Mouse (Mus musculus): ENCODE results near the gene Taok1. TPM values are rescaled to one million over a fixed set of nuclear protein-coding genes. Genes with fewer than 3 reads are reported as not detected.
A peak's percentile ranks its signal among the peaks of the same experiment; 100 is the strongest.

The Taok1 gene
- polyA plus RNA-seq, 1 experiment from 2014 or later, result 3.6 TPM

- peak overlapping the region; percentile 3; the same call in 1 of the 2 replicates for H3K4me2 ChIP-seq (ENCODE audit: low read depth, low read length)
- H3K9me3 ChIP-seq (replicated peaks; ENCODE audit: control insufficient read depth, low read length), result no peaks in the 10 kb centered on the region
- H3K36me3 ChIP-seq (ENCODE audit: control insufficient read depth, insufficient read depth), result no peaks in the 10 kb centered on the region
- WGBS (ENCODE audit: insufficient replicate concordance), result 36% methylated on average over 5 of the region's 5 CpGs
- 0 out of 2 replicates have a peak, but pooled peaks have one; percentile 45 for ATAC-seq (ENCODE audit: low read depth)
- H3K9ac ChIP-seq (ENCODE audit: low read depth, low read length), result peak overlapping the region; percentile 6; the same call in 1 of the 2 replicates
- peak overlapping the region; percentile 47 for H3K27ac ChIP-seq (ENCODE audit: low read length)
- H3K4me3 ChIP-seq (ENCODE audit: low read depth, low read length), result no peak overlapping the region
- peaks cover 37% of the 10 kb centered on the region for H3K4me1 ChIP-seq (ENCODE audit: control insufficient read depth, low read depth, low read length)
- peaks cover 10% of the 10 kb centered on the region for H3K27me3 ChIP-seq (ENCODE audit: control insufficient read depth, insufficient read depth, low read depth, low read length)
Measured at GRCm38 (mm10) chr11:77626596-77627535, 19.3 kb upstream of the Taok1 start.

- H3K27me3 ChIP-seq (ENCODE audit: control insufficient read depth, insufficient read depth, low read depth, low read length), result peaks cover 10% of the 10 kb centered on the region
- H3K9me3 ChIP-seq (replicated peaks; ENCODE audit: control insufficient read depth, low read length), result no peaks in the 10 kb centered on the region
- H3K4me1 ChIP-seq (ENCODE audit: control insufficient read depth, low read depth, low read length), result peaks cover 36% of the 10 kb centered on the region
- peak overlapping the region; percentile 10; the same call in 1 of the 2 replicates for H3K9ac ChIP-seq (ENCODE audit: low read depth, low read length)
- ATAC-seq (ENCODE audit: low read depth), result no peak
- no peaks in the 10 kb centered on the region for H3K36me3 ChIP-seq (ENCODE audit: control insufficient read depth, insufficient read depth)
- H3K4me2 ChIP-seq (ENCODE audit: low read depth, low read length), result peak overlapping the region; percentile 60
- H3K27ac ChIP-seq (ENCODE audit: low read length), result no peak overlapping the region
- WGBS (ENCODE audit: insufficient replicate concordance), result 15% methylated on average over 11 of the region's 11 CpGs
- H3K4me3 ChIP-seq (ENCODE audit: low read depth, low read length), result peak overlapping the region; percentile 34
Measured at GRCm38 (mm10) chr11:77625061-77625855, 17.6 kb upstream of the Taok1 start.

- no peak for ATAC-seq (ENCODE audit: low read depth)
- 3% methylated on average over 17 of the region's 17 CpGs for WGBS (ENCODE audit: insufficient replicate concordance)
- Histone ChIP-seq H3K27me3 (ENCODE audit: control insufficient read depth, insufficient read depth, low read depth, low read length) (peaks cover 10% of the 10 kb centered on the region), H3K4me3 (ENCODE audit: low read depth, low read length) (peak overlapping the region; percentile 34), H3K9ac (ENCODE audit: low read depth, low read length) (peak overlapping the region; percentile 10; the same call in 1 of the 2 replicates), H3K4me2 (ENCODE audit: low read depth, low read length) (peak overlapping the region; percentile 60), H3K27ac (ENCODE audit: low read length) (no peak overlapping the region), H3K4me1 (ENCODE audit: control insufficient read depth, low read depth, low read length) (peaks cover 34% of the 10 kb centered on the region), H3K9me3 (replicated peaks; ENCODE audit: control insufficient read depth, low read length) (no peaks in the 10 kb centered on the region), H3K36me3 (ENCODE audit: control insufficient read depth, insufficient read depth) (no peaks in the 10 kb centered on the region)
Measured at GRCm38 (mm10) chr11:77624441-77625060, 16.9 kb upstream of the Taok1 start.

- 31% methylated on average over 5 of the region's 5 CpGs for WGBS (ENCODE audit: insufficient replicate concordance)
- Histone ChIP-seq H3K4me3 (ENCODE audit: low read depth, low read length) (no peak overlapping the region), H3K9ac (ENCODE audit: low read depth, low read length) (no peak overlapping the region), H3K4me2 (ENCODE audit: low read depth, low read length) (peak overlapping the region; percentile 60), H3K36me3 (ENCODE audit: control insufficient read depth, insufficient read depth) (no peaks in the 10 kb centered on the region), H3K9me3 (replicated peaks; ENCODE audit: control insufficient read depth, low read length) (no peaks in the 10 kb centered on the region), H3K4me1 (ENCODE audit: control insufficient read depth, low read depth, low read length) (peaks cover 34% of the 10 kb centered on the region), H3K27me3 (ENCODE audit: control insufficient read depth, insufficient read depth, low read depth, low read length) (peaks cover 10% of the 10 kb centered on the region), H3K27ac (ENCODE audit: low read length) (no peak overlapping the region)
- ATAC-seq (ENCODE audit: low read depth), result no peak
Measured at GRCm38 (mm10) chr11:77624002-77624401, 16.4 kb upstream of the Taok1 start.

GRCm38 (mm10) chr11:77621902-77622535 is 14.4 kb upstream of the Taok1 start:
- no peak for ATAC-seq (ENCODE audit: low read depth)
- no peak overlapping the region for H3K9ac ChIP-seq (ENCODE audit: low read depth, low read length)
- 45% methylated on average over 5 of the region's 5 CpGs for WGBS (ENCODE audit: insufficient replicate concordance)
- no peaks in the 10 kb centered on the region for H3K36me3 ChIP-seq (ENCODE audit: control insufficient read depth, insufficient read depth)
- no peaks in the 10 kb centered on the region for H3K9me3 ChIP-seq (replicated peaks; ENCODE audit: control insufficient read depth, low read length)
- H3K4me1 ChIP-seq (ENCODE audit: control insufficient read depth, low read depth, low read length), result peaks cover 23% of the 10 kb centered on the region
- H3K27me3 ChIP-seq (ENCODE audit: control insufficient read depth, insufficient read depth, low read depth, low read length), result peaks cover 10% of the 10 kb centered on the region
- no peak overlapping the region for H3K4me2 ChIP-seq (ENCODE audit: low read depth, low read length)
- no peak overlapping the region for H3K27ac ChIP-seq (ENCODE audit: low read length)
- no peak overlapping the region for H3K4me3 ChIP-seq (ENCODE audit: low read depth, low read length)

GRCm38 (mm10) chr11:77615084-77615624 is 7.5 kb upstream of the Taok1 start:
- ATAC-seq (ENCODE audit: low read depth), result no peak
- no peak overlapping the region for H3K9ac ChIP-seq (ENCODE audit: low read depth, low read length)
- H3K27ac ChIP-seq (ENCODE audit: low read length), result no peak overlapping the region
- WGBS (ENCODE audit: insufficient replicate concordance), result 61% methylated on average over 5 of the region's 5 CpGs
- H3K4me1 ChIP-seq (ENCODE audit: control insufficient read depth, low read depth, low read length), result no peaks in the 10 kb centered on the region
- no peak overlapping the region for H3K4me3 ChIP-seq (ENCODE audit: low read depth, low read length)
- H3K4me2 ChIP-seq (ENCODE audit: low read depth, low read length), result no peak overlapping the region
- H3K36me3 ChIP-seq (ENCODE audit: control insufficient read depth, insufficient read depth), result no peaks in the 10 kb centered on the region
- no peaks in the 10 kb centered on the region for H3K9me3 ChIP-seq (replicated peaks; ENCODE audit: control insufficient read depth, low read length)
- H3K27me3 ChIP-seq (ENCODE audit: control insufficient read depth, insufficient read depth, low read depth, low read length), result no peaks in the 10 kb centered on the region; the same call in 1 of the 2 replicates

GRCm38 (mm10) chr11:77606835-77607537 is 629 bp downstream of the Taok1 start:
- WGBS (ENCODE audit: insufficient replicate concordance), result under 1% methylated on average over 42 of the region's 48 CpGs
- no peaks in the 10 kb centered on the region for H3K9me3 ChIP-seq (replicated peaks; ENCODE audit: control insufficient read depth, low read length)
- peaks cover 23% of the 10 kb centered on the region for H3K4me1 ChIP-seq (ENCODE audit: control insufficient read depth, low read depth, low read length)
- ATAC-seq (ENCODE audit: low read depth), result peak; percentile 35
- H3K27me3 ChIP-seq (ENCODE audit: control insufficient read depth, insufficient read depth, low read depth, low read length), result no peaks in the 10 kb centered on the region
- H3K9ac ChIP-seq (ENCODE audit: low read depth, low read length), result peak overlapping the region; percentile 100
- H3K36me3 ChIP-seq (ENCODE audit: control insufficient read depth, insufficient read depth), result no peaks in the 10 kb centered on the region
- H3K27ac ChIP-seq (ENCODE audit: low read length), result peak overlapping the region; percentile 95
- H3K4me2 ChIP-seq (ENCODE audit: low read depth, low read length), result peak overlapping the region; percentile 94
- peak overlapping the region; percentile 100 for H3K4me3 ChIP-seq (ENCODE audit: low read depth, low read length)

GRCm38 (mm10) chr11:77606469-77606834 is 1.2 kb downstream of the Taok1 start:
- no peaks in the 10 kb centered on the region for H3K36me3 ChIP-seq (ENCODE audit: control insufficient read depth, insufficient read depth)
- peak overlapping the region; percentile 100 for H3K9ac ChIP-seq (ENCODE audit: low read depth, low read length)
- H3K4me1 ChIP-seq (ENCODE audit: control insufficient read depth, low read depth, low read length), result peaks cover 23% of the 10 kb centered on the region
- no peaks in the 10 kb centered on the region for H3K9me3 ChIP-seq (replicated peaks; ENCODE audit: control insufficient read depth, low read length)
- ATAC-seq (ENCODE audit: low read depth), result no peak
- peak overlapping the region; percentile 94 for H3K4me2 ChIP-seq (ENCODE audit: low read depth, low read length)
- H3K4me3 ChIP-seq (ENCODE audit: low read depth, low read length), result peak overlapping the region; percentile 100
- H3K27me3 ChIP-seq (ENCODE audit: control insufficient read depth, insufficient read depth, low read depth, low read length), result no peaks in the 10 kb centered on the region
- peak overlapping the region; percentile 95 for H3K27ac ChIP-seq (ENCODE audit: low read length)
- 9% methylated on average over 6 of the region's 6 CpGs for WGBS (ENCODE audit: insufficient replicate concordance)
